Mouse (Mus musculus) lung, postnatal 0 days (tissue): ENCODE results near the gene Hoxa9.

ENCODE experiments used
- CTCF ChIP-seq: IDR thresholded peaks from 2 replicates; pipeline ENCODE4 v1.5.1; 2016; ENCODE audit warnings: antibody characterized with exemption, mild to moderate bottlenecking
- EP300 ChIP-seq: IDR thresholded peaks from 2 replicates; pipeline ENCODE4 v1.6.1; 2016; ENCODE audit warnings: antibody characterized with exemption, mild to moderate bottlenecking, control low read depth

DNA sequence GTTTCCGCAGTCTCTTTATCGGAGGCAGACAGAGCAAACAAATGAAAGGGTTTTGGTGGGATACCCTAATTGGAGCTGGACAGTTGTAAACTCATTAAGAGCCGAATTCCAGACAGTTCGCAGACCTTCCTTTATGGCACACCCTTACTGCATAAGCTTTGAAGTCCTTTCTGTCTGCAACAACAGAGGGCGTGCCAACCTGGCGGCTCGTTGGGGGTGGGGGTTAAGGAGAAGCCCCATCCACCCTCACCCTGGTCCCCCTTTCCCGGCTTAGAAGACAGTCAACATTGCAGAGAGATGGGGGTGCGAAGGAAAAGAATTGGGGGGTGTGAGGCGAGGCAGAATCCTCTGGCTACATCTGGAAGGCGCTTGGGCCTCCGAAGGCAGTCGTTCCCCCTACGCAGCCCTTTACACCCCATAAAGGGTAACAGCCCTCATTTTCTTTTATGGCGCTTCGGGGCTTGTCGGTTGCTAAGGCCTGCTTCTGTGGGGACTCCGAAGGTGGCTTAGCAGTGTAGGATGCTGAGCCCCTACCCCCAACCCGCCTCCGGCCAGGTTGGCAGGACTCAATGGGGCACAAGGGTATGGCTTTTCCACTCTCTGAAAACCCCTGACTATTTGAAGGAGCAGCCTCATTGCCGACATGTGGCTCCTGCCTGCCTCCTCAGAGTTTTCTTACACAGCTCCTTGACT is 8.8 kb downstream of the Hoxa9 start:
- no peak for TF ChIP-seq EP300
- no peak for TF ChIP-seq CTCF
